Mouse (Mus musculus): ENCODE data around the gene Krt17. TPM values are rescaled to one million over a fixed set of nuclear protein-coding genes. Genes with fewer than 3 reads are reported as not detected.

The Krt17 gene
- polyA plus RNA-seq, 1 experiment = 0.11 TPM

DNA sequence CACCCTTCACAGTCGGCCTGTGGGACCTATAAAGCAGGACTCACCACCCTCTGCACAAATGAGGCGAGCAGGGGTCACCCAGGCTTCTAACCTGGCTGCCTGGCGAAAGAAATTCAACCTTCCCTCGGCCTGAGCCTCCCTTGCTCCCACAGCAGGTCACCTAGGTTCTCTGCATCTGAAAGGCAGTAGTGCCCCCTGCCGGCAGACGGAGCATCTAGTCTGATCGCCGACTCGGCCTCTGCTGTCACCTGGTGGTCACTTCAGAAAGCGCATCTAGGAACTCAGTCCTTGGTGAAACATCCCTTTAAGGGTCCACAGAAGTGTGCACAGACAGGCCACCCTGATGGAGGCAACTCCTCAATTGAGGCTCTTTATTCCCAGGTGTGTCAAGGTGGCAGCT lies 34.5 kb upstream of the Krt17 start:
- Histone ChIP-seq H3K4me3 (ENCODE audit: low read depth, low read length) (no peak overlapping the region), H3K36me3 (ENCODE audit: control insufficient read depth, insufficient read depth, low read length) (no peaks in the 10 kb centered on the region), H3K4me1 (ENCODE audit: control insufficient read depth, insufficient read depth, insufficient read length, low read length) (peaks cover 6% of the 10 kb centered on the region), H3K27me3 (ENCODE audit: control insufficient read depth, insufficient read depth, low read length) (no peaks in the 10 kb centered on the region), H3K27ac (ENCODE audit: insufficient read depth, low read depth, low read length) (no peak overlapping the region)
- peak; percentile 100 for TF ChIP-seq CTCF (IDR thresholded peaks at IDR 0.05; ENCODE audit: extremely low read depth, insufficient read length, insufficient replicate concordance, low read depth, low read length)
- TF ChIP-seq POLR2A (IDR thresholded peaks at IDR 0.05; ENCODE audit: low read depth, low read length) = no peak
- WGBS = 4% methylated on average over 10 of the region's 10 CpGs

DNA sequence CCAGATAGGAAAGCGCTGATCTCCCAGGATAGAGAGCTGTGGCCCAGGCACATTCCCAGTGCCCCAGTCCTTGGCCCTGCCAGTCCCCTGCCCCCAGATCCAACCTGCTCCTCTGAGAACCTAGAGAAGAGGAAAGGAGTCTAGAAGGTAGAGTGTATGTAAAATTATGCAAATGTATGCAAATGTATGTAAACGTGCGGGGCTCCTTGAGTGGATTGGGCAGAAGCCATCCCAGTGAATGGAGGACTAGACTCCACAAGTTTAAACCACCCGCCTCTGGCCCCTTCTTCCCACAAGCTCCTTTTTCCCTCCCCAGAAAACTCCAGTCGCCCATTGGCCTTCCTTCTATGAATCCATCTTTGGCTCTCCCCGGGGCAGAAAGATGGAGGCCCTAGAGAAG lies 32.1 kb upstream of the Krt17 start:
- Histone ChIP-seq H3K27me3 (ENCODE audit: control insufficient read depth, insufficient read depth, low read length) (no peaks in the 10 kb centered on the region), H3K27ac (ENCODE audit: insufficient read depth, low read depth, low read length) (no peak overlapping the region), H3K4me1 (ENCODE audit: control insufficient read depth, insufficient read depth, insufficient read length, low read length) (peaks cover 24% of the 10 kb centered on the region), H3K36me3 (ENCODE audit: control insufficient read depth, insufficient read depth, low read length) (no peaks in the 10 kb centered on the region), H3K4me3 (ENCODE audit: low read depth, low read length) (no peak overlapping the region)
- TF ChIP-seq POLR2A (IDR thresholded peaks at IDR 0.05; ENCODE audit: low read depth, low read length) (no peak), CTCF (IDR thresholded peaks at IDR 0.05; ENCODE audit: extremely low read depth, insufficient read length, insufficient replicate concordance, low read depth, low read length) (no peak)
- WGBS = 88% methylated on average over 6 of the region's 6 CpGs

DNA sequence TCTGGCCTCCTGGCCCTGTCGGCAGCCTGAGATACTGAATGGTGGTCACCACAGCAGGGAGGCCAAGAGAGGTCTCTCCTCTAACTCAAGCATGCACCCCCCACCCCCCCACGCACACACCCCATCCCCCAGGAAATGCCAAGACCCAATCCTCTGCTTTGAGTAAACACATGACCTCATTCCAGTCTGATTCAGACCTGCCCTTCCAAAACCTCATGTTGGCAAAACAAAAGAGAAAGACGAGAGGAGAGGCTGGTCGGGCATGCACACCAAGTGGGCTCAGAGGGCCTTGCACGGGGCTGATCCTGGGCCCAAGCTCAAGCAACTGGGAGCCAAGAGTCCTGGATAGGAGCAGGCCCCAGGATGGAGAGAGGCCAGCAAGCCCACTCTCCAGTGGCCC lies 29.4 kb upstream of the Krt17 start:
- TF ChIP-seq POLR2A (IDR thresholded peaks at IDR 0.05; ENCODE audit: low read depth, low read length) (no peak), CTCF (IDR thresholded peaks at IDR 0.05; ENCODE audit: extremely low read depth, insufficient read length, insufficient replicate concordance, low read depth, low read length) (no peak)
- H3K27me3 ChIP-seq (ENCODE audit: control insufficient read depth, insufficient read depth, low read length) = no peaks in the 10 kb centered on the region
- no peaks in the 10 kb centered on the region for H3K36me3 ChIP-seq (ENCODE audit: control insufficient read depth, insufficient read depth, low read length)
- H3K4me1 ChIP-seq (ENCODE audit: control insufficient read depth, insufficient read depth, insufficient read length, low read length) = peaks cover 43% of the 10 kb centered on the region
- WGBS = 32% methylated on average over 5 of the region's 5 CpGs
- peak overlapping the region; percentile 99; the same call in 1 of the 2 replicates for H3K27ac ChIP-seq (ENCODE audit: insufficient read depth, low read depth, low read length)
- H3K4me3 ChIP-seq (ENCODE audit: low read depth, low read length) = no peak overlapping the region

DNA sequence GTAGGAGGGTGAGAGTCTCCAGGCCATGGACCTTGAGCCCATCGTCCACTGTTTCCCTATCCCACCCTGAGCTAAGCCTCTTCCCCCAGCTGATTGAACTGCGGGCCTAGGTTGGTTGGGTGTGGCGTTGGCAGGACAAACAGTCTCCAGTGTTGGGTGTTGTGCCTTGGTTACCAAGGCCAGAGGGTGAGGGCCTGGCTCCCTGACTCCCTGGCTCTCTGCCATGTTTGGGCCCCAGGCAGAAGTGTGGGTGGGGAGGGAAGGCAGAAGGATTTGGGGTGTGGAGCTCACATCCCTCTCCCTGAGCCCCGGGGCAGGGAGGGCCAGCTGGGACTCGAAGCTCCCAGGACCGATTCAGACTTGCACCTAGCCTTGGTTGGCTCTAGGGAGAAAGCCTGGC lies 28.1 kb upstream of the Krt17 start:
- peaks cover 52% of the 10 kb centered on the region for H3K4me1 ChIP-seq (ENCODE audit: control insufficient read depth, insufficient read depth, insufficient read length, low read length)
- H3K36me3 ChIP-seq (ENCODE audit: control insufficient read depth, insufficient read depth, low read length) = no peaks in the 10 kb centered on the region
- no peaks in the 10 kb centered on the region for H3K27me3 ChIP-seq (ENCODE audit: control insufficient read depth, insufficient read depth, low read length)
- WGBS = 20% methylated on average over 6 of the region's 6 CpGs
- peak overlapping the region; percentile 99 for H3K27ac ChIP-seq (ENCODE audit: insufficient read depth, low read depth, low read length)
- no peak for TF ChIP-seq CTCF (IDR thresholded peaks at IDR 0.05; ENCODE audit: extremely low read depth, insufficient read length, insufficient replicate concordance, low read depth, low read length)
- 0 out of 2 replicates have a peak, but pooled peaks have one; percentile 48 for TF ChIP-seq POLR2A (IDR thresholded peaks at IDR 0.05; ENCODE audit: low read depth, low read length)
- peak overlapping the region; percentile 53 for H3K4me3 ChIP-seq (ENCODE audit: low read depth, low read length)

DNA sequence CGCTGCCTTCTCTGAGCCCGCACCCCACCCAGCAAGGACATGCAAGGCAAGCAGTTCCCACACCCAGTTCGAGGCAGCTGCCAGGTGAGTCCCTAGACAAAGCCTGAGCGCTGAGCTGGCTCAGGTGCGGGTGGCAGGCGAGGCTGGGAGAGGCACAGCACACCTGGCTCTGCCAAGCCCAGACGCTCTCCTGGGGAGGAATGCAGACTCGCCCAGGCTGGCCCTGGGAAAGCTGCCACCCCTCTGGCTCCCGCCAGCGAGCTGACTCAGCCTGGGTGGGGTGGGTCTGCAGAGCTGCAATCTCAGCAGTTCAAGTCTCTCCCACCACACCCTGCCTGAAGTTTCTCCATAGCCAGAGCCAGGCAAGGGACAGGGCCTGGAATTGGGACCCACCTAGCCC lies 26.2 kb upstream of the Krt17 start:
- Histone ChIP-seq H3K27me3 (ENCODE audit: control insufficient read depth, insufficient read depth, low read length) (no peaks in the 10 kb centered on the region), H3K4me3 (ENCODE audit: low read depth, low read length) (no peak overlapping the region), H3K4me1 (ENCODE audit: control insufficient read depth, insufficient read depth, insufficient read length, low read length) (peaks cover 58% of the 10 kb centered on the region), H3K36me3 (ENCODE audit: control insufficient read depth, insufficient read depth, low read length) (no peaks in the 10 kb centered on the region), H3K27ac (ENCODE audit: insufficient read depth, low read depth, low read length) (peak overlapping the region; percentile 100)
- 20% methylated on average over 10 of the region's 10 CpGs for WGBS
- TF ChIP-seq POLR2A (IDR thresholded peaks at IDR 0.05; ENCODE audit: low read depth, low read length) = no peak
- TF ChIP-seq CTCF (IDR thresholded peaks at IDR 0.05; ENCODE audit: extremely low read depth, insufficient read length, insufficient replicate concordance, low read depth, low read length) = no peak

DNA sequence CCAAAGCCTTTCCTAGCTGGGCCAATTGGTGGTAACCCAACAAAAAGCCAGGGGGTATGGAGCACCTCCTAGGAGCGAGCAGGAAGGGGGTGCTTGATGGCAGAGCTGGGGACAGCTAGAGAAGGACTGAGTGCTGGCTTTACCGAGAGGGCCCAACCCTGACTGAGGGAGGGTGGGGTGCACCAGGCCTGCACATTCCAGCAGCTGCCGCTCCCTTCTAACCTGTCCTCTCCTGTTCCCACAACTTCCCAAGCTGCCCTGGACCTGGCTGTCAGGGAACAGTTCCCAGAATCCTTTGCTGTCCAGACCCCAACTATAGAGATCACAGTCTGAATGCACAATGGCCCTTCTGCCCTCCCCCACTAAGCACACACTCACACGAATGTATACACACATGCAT lies 24.2 kb upstream of the Krt17 start:
- Histone ChIP-seq H3K36me3 (ENCODE audit: control insufficient read depth, insufficient read depth, low read length) (no peaks in the 10 kb centered on the region), H3K27me3 (ENCODE audit: control insufficient read depth, insufficient read depth, low read length) (no peaks in the 10 kb centered on the region), H3K27ac (ENCODE audit: insufficient read depth, low read depth, low read length) (peak overlapping the region; percentile 100), H3K4me3 (ENCODE audit: low read depth, low read length) (no peak overlapping the region), H3K4me1 (ENCODE audit: control insufficient read depth, insufficient read depth, insufficient read length, low read length) (peaks cover 54% of the 10 kb centered on the region)
- TF ChIP-seq POLR2A (IDR thresholded peaks at IDR 0.05; ENCODE audit: low read depth, low read length) = no peak
- no peak for TF ChIP-seq CTCF (IDR thresholded peaks at IDR 0.05; ENCODE audit: extremely low read depth, insufficient read length, insufficient replicate concordance, low read depth, low read length)
- WGBS = 47% methylated on average over 4 of the region's 4 CpGs

DNA sequence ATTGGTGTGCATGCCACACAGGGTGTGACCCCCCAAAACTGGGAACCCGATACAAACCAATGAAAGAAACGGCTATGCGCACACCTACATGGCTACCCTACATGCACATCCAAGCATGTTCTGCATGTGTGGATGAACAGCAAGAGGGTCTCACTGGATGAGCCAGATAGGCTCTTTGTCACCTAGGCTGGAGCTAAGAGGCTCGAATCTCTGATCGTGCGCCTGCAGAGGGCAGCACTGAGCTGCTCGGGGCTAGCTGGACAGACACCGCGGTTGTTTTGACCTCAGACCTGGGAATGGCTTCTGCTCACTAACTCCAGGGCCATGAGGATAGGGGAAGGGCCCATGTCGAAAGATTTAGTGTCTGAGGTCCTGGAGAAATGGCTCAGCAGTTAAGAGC lies 21.7 kb upstream of the Krt17 start:
- 17% methylated on average over 10 of the region's 10 CpGs for WGBS

More for the DNA sequence above, 21.7 kb upstream of the Krt17 start:
- Histone ChIP-seq H3K4me1 (ENCODE audit: control insufficient read depth, insufficient read depth, insufficient read length, low read length) (peaks cover 34% of the 10 kb centered on the region), H3K4me3 (ENCODE audit: low read depth, low read length) (no peak overlapping the region), H3K36me3 (ENCODE audit: control insufficient read depth, insufficient read depth, low read length) (no peaks in the 10 kb centered on the region), H3K27me3 (ENCODE audit: control insufficient read depth, insufficient read depth, low read length) (no peaks in the 10 kb centered on the region), H3K27ac (ENCODE audit: insufficient read depth, low read depth, low read length) (no peak overlapping the region)
- TF ChIP-seq POLR2A (IDR thresholded peaks at IDR 0.05; ENCODE audit: low read depth, low read length) = no peak
- peak; percentile 97 for TF ChIP-seq CTCF (IDR thresholded peaks at IDR 0.05; ENCODE audit: extremely low read depth, insufficient read length, insufficient replicate concordance, low read depth, low read length)

All from small intestine, adult 2 months (tissue).